Mouse (Mus musculus) cortical plate, adult 2 months (tissue): Measurements from ENCODE around the gene 4833423E24Rik. TPM values are rescaled to one million over a fixed set of nuclear protein-coding genes. Genes with fewer than 3 reads are reported as not detected.
A peak's percentile ranks its signal among the peaks of the same experiment; 100 is the strongest.

Experiments
- H3K27ac ChIP-seq: fragments of 200-500 bp; 2 replicates; pipeline ENCODE4 v1.5.1; 2012; ENCODE audit warnings: low read length, control low read depth, inconsistent platforms; ENCODE audit not compliant: insufficient read depth
- H3K4me1 ChIP-seq: fragments of 200-500 bp; 2 replicates; pipeline ENCODE4 v1.6.1; 2011; ENCODE audit warnings: low read length; ENCODE audit not compliant: control insufficient read depth, insufficient read depth
- H3K4me3 ChIP-seq: fragments of 200-500 bp; 2 replicates; pipeline ENCODE4 v1.5.1; 2011; ENCODE audit warnings: mild to moderate bottlenecking, low read length, control low read depth; ENCODE audit not compliant: insufficient read depth
- CTCF ChIP-seq: fragments of 200-500 bp; IDR thresholded peaks from 2 replicates; pipeline ENCODE4 v1.5.1; 2011; ENCODE audit warnings: mild to moderate bottlenecking, control low read depth, low read length; ENCODE audit not compliant: insufficient read depth; ENCODE audit errors: extremely low read depth
- POLR2A ChIP-seq: fragments of 200-500 bp; IDR thresholded peaks from 2 replicates; pipeline ENCODE4 v1.6.1; 2011; ENCODE audit warnings: mild to moderate bottlenecking, low read length, control low read depth; ENCODE audit not compliant: insufficient read depth; ENCODE audit errors: extremely low read depth
- polyA plus RNA-seq: library from polyadenylated mRNA; depleted of rRNA; stranded (reverse); fragments of >200 nt; gene quantifications from 2 replicates; pipeline ENCODE4 v1.2.3, GENCODE M21; 2012; rRNA removed

Gene 4833423E24Rik
- 0.06 TPM in 1 of 2 replicates, not detected in the other for polyA plus RNA-seq

DNA sequence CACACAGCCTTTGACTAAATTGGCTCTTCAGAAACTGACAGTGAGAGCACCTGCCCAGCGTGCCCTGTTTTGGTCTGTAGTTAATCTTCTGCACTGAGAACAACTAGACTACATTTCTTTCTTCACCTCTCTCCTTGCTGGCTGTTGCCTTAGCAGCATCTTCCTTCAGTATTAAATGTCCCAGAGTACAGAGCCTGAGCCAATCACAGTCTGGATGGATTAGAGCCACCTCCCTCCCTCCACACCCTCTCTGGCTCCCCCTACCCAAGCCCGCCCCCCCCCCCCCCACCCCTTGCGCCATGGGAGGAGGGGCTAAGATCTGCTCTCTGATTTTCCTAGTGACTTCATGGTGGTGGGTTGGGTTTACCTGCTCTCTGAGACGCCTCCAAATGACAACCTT lies at the start of gene 4833423E24Rik:
Gene 4833423E24Rik, minus strand, starts transcription at position 146 of the 400 bp plus-strand sequence.
- H3K4me1 ChIP-seq: no peaks in the 10 kb centered on the region
- no peak within 1 kb of the TSS for H3K27ac ChIP-seq
- no peak for TF ChIP-seq CTCF
- TF ChIP-seq POLR2A: no peak
- H3K4me3 ChIP-seq: no peak within 1 kb of the TSS

DNA sequence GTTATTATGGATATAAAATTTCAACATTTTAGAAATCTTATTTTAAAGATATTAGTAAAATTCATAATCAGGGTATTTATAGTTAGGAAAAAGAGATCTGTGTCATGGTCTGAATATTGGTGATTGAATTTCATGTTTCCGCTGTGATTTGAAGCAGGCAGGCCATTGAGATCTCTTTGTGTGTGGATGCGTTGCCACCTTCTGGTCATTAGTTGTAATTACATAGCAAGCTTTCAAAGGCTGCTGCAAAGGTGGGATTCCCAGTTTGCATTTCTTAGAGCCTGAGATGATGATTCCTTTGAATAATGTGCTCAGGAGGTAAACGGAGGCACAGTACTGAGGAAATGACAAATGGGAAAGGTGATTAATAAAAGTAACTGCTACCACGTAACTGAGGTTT lies 42.4 kb upstream of the 4833423E24Rik start:
- Histone ChIP-seq H3K4me1 (no peaks in the 10 kb centered on the region), H3K27ac (no peak overlapping the region), H3K4me3 (no peak overlapping the region)
- no peak for TF ChIP-seq POLR2A
- TF ChIP-seq CTCF: peak; percentile 82

DNA sequence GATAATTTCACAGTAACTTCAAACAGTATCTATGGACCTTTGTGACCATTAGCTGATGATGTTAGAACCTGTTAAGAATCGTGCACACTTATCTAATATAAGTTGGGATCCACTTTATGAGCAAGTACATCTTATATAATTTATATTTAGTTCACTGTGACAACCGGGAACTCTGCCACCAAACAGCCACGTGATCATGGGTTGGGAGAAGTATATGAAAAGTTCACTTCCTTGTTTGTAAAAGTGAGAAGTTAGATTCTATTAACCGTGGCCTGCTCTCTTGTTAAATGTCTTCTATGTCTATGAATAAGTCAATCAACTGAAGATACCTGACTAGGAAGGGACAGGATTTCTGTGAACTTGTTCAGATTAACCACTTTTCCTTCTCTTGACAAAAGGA lies 41.4 kb upstream of the 4833423E24Rik start:
- H3K4me3 ChIP-seq: no peak overlapping the region
- H3K4me1 ChIP-seq: no peaks in the 10 kb centered on the region
- H3K27ac ChIP-seq: no peak overlapping the region
- TF ChIP-seq POLR2A (no peak), CTCF (no peak)

DNA sequence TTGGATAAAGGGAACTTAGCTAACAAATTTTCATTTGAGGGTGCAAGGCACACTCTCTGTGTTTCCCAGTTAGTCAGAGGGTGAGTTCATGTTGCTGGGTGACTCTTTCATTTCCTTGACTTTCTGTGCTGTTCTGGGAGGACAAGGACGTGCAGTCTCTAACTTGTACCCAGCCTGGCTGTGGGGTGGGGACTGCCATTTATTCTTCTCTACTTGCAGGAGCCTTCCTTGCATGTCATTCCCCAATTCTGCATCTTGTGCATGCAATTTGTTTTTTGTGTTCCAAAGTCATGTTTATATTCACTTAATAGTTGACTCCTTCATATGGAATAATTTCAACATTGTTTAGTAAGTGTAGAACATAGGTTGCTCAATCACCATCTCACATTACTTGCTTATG lies 36.0 kb upstream of the 4833423E24Rik start:
- TF ChIP-seq POLR2A: no peak
- no peak for TF ChIP-seq CTCF
- no peaks in the 10 kb centered on the region for H3K4me1 ChIP-seq
- no peak overlapping the region for H3K27ac ChIP-seq
- H3K4me3 ChIP-seq: no peak overlapping the region

DNA sequence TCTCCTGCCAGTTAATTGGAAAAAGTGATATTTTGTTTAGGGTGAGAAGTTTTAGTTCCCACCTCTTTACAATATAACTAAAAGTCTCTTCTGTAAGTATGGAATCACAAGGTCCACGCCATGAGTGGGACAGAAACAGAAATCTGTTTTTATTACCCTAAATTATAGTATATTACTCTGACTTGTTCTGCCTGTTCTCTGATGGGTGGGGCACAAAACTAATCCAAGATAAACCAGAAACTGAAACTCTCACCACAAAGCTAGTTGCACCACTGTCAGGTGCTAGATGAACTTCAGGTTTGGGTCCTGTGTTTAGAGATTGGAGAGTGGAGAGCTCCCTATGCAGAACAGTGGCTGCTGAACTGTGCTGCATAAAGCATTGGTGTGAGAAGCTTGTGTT lies 15.1 kb upstream of the 4833423E24Rik start:
- no peak overlapping the region for H3K4me3 ChIP-seq
- no peaks in the 10 kb centered on the region for H3K4me1 ChIP-seq
- no peak overlapping the region for H3K27ac ChIP-seq
- TF ChIP-seq POLR2A: no peak
- no peak for TF ChIP-seq CTCF

DNA sequence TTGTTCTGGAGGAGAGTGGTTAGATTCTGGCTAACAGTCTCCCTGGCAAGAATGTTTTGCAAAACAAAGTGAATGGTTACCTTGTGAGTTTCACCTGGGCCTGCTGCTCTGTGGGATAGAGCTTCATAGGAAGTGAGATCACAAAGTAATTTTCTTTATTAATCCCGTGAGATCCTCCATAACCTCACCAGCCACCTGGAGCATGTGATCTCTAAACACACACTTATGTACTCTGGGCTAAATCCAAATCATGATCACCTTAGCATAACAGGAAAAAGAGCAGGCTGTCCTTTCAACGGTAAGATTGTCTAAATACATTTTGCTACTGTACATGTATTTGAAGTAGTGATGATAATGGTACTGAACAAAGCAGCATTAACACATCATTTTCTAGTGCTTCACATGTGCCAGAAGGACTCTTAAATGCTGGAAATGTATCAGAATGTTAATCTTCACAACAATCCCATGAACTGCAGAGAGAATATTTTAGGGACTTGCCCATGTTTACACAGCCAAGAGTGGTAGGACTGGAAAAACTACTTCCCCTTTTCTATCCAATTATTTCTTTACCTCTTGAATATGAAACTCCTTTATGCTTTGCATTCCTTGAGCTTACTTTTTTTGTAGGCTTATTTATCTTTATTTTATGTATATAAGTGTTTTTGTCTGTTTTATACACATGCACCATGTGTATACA lies 13.4 kb upstream of the 4833423E24Rik start:
- Histone ChIP-seq H3K4me1 (no peaks in the 10 kb centered on the region), H3K27ac (no peak overlapping the region), H3K4me3 (no peak overlapping the region)
- TF ChIP-seq POLR2A (no peak), CTCF (no peak)

DNA sequence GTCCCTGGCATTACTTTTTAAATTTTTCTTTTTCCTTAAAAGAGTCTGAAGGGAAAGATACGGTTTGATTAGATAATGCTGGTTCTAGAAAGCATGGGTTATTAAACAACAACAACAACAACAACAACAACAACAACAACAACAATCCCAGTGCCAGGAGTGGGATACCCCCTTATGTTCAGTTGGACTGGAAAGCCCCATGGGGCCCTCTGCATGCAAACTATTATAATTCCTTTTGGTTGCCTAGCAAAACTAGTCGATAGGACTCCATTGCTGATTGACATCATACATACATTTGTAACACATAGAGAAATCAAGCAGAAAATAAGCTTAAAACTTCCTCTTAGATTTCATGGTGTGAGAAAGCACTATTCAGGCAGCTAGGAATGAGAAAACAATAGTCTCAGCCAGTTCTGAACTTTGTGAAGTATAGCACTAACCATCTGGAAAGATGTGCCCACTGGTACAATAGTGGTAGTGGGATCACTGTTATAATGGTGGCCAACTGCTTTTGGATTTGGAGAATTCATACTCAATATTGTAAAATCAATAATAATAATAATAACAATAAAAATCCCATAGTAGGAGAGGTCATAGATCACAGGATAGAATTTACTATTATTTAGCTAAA lies 4.2 kb upstream of the 4833423E24Rik start:
- H3K4me1 ChIP-seq: no peaks in the 10 kb centered on the region
- no peak overlapping the region for H3K4me3 ChIP-seq
- no peak overlapping the region for H3K27ac ChIP-seq
- TF ChIP-seq POLR2A (no peak), CTCF (no peak)

DNA sequence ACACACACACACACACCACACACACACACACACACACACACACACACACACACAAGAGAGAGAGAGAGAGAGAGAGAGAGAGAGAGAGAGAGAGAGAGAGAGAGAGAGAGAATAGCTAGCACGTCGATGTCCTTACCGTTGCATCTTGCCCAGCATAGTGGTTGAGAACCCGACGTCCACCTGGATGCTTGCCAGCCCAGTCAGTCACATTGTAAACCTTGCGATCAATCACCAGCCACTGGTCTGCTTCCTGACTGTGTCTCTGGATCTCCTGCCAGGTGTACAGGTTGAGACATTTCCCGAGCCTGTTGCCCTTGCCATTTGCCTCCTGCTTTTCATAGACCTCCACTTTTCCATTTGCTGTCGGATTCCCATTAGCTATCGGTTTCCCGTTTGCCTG lies 532 bp downstream of the 4833423E24Rik start:
- Histone ChIP-seq H3K4me1 (no peaks in the 10 kb centered on the region), H3K27ac (no peak overlapping the region), H3K4me3 (no peak overlapping the region)
- TF ChIP-seq POLR2A (no peak), CTCF (no peak)

DNA sequence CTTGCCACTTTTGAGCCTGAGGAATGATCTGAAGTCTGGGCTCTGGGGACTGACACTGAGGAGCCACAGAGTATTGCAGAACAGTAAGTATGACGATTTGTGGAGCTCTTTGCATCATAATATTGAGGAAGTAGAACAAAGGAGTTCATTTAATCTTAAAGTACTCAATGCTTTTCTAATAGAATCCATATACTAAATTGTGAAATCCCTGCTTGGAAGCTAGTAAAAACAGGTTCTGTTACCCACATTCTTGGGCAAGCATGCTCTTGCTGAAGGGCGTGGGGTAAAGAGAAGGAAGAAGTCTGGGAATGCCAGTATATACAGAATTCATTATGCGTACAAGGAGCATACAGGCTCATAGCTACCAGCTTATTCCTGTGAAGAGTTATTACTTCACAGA lies 8.4 kb downstream of the 4833423E24Rik start:
- Histone ChIP-seq H3K27ac (no peak overlapping the region), H3K4me1 (no peaks in the 10 kb centered on the region), H3K4me3 (no peak overlapping the region)
- TF ChIP-seq POLR2A (no peak), CTCF (no peak)

DNA sequence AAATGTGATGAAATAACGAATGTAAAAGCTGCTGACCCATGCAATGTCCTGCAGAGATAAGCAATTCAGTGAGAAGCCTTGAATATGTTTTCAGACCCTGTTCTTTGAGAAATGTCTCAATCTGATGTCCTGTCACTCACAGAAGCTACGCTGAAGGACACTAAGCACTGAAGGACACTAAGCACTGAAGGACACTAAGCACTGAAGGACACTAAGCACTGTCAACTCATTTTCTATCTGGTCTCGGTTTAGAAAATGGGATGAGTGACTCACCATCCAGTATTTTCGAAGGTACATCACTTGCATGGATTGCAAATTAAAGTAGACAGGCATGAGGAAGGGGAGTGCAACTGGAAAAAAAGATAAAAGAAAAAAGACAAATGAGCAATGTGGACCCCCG lies 28.4 kb downstream of the 4833423E24Rik start:
- Histone ChIP-seq H3K27ac (no peak overlapping the region), H3K4me3 (no peak overlapping the region), H3K4me1 (no peaks in the 10 kb centered on the region)
- TF ChIP-seq POLR2A (no peak), CTCF (no peak)

DNA sequence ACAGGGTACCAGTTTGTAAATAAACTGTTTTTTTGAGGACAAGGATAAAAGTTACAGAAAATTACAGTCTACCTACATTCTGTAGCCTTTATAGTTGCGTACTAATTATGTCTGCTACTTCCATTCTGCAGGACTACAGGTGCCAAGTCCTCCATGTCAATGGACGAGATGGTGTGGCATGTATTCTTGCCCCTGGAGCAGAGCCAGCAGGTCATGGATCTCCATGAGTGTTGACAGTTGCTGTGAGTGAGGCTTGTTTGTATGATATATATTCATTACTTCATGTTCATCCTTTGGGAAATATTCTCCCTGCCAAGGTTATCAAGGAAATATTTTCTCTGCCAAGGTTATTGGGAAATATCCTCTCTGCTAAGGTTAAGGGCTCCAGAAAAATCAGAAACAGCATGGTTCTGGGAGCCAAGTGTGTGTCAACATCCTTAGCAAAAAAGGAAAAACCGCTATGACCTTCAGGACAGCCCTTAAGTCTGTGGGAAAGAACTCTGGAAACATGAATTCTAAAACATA lies 52.0 kb downstream of the 4833423E24Rik start:
- Histone ChIP-seq H3K4me1 (no peaks in the 10 kb centered on the region), H3K4me3 (no peak overlapping the region), H3K27ac (no peak overlapping the region)
- TF ChIP-seq POLR2A (no peak), CTCF (no peak)
